Mouse (Mus musculus) heart, embryonic 10.5 days (tissue): ENCODE results near the gene Zdhhc1. TPM values are rescaled to one million over a fixed set of nuclear protein-coding genes. Genes with fewer than 3 reads are reported as not detected.

Experiments
- DNase-seq: peaks from one replicate; pipeline ENCODE4 v3.0.0-alpha.2; 2017; ENCODE audit warnings: low spot score
- H3K27ac ChIP-seq: fragments of 300-500 bp; sonication (generic); 2 replicates; pipeline ENCODE4 v1.5.1; 2016; ENCODE audit warnings: mild to moderate bottlenecking
- H3K27me3 ChIP-seq: fragments of 300-500 bp; sonication (generic); 2 replicates; pipeline ENCODE4 v1.6.1; 2016; ENCODE audit warnings: mild to moderate bottlenecking; ENCODE audit not compliant: poor library complexity, insufficient read depth, severe bottlenecking
- H3K36me3 ChIP-seq: fragments of 300-500 bp; sonication (generic); 2 replicates; pipeline ENCODE4 v1.6.1; 2016; ENCODE audit warnings: mild to moderate bottlenecking, moderate library complexity
- H3K4me1 ChIP-seq: fragments of 300-500 bp; sonication (generic); 2 replicates; pipeline ENCODE4 v1.6.1; 2016; ENCODE audit warnings: mild to moderate bottlenecking
- H3K4me3 ChIP-seq: fragments of 300-500 bp; sonication (generic); 2 replicates; pipeline ENCODE4 v1.5.1; 2016; ENCODE audit warnings: mild to moderate bottlenecking, moderate library complexity
- H3K9me3 ChIP-seq: fragments of 300-500 bp; sonication (generic); 2 replicates; pipeline ENCODE4 v1.6.1; 2016; ENCODE audit warnings: mild to moderate bottlenecking, moderate library complexity
- WGBS: fragments of 180-500 bp; shearing (Covaris S2); methylation state at CpG from one replicate; pipeline ENCODE4 v1.1.7; 2016; 5-methylcytosine and 5-hydroxymethylcytosine counted together
- polyA plus RNA-seq: library from polyadenylated mRNA; unstranded; fragments of >200 nt; fragmentation: Nextera tagmentation; extraction: Ambion mirVana; gene quantifications from 2 replicates; pipeline ENCODE4 v1.2.1, GENCODE M21; 2016

The Zdhhc1 gene
- polyA plus RNA-seq, 1 experiment from 2014 or later, result 21.6 TPM

- Histone ChIP-seq H3K27ac (peak overlapping the region; percentile 43; the same call in 1 of the 2 replicates), H3K9me3 (no peaks in the 10 kb centered on the region), H3K27me3 (peaks cover 53% of the 10 kb centered on the region), H3K36me3 (0 out of 2 replicates have a peak, but pooled peaks cover 11% of the 10 kb centered on the region), H3K4me1 (peaks cover 70% of the 10 kb centered on the region), H3K4me3 (0 out of 2 replicates have a peak overlapping the region, but pooled peaks have one; percentile 27)
- 11% methylated on average over 23 of the region's 23 CpGs for WGBS
- no peak for DNase-seq
Observed at GRCm38 (mm10) chr8:105472414-105472932, 24.2 kb downstream of the Zdhhc1 start.

DNA sequence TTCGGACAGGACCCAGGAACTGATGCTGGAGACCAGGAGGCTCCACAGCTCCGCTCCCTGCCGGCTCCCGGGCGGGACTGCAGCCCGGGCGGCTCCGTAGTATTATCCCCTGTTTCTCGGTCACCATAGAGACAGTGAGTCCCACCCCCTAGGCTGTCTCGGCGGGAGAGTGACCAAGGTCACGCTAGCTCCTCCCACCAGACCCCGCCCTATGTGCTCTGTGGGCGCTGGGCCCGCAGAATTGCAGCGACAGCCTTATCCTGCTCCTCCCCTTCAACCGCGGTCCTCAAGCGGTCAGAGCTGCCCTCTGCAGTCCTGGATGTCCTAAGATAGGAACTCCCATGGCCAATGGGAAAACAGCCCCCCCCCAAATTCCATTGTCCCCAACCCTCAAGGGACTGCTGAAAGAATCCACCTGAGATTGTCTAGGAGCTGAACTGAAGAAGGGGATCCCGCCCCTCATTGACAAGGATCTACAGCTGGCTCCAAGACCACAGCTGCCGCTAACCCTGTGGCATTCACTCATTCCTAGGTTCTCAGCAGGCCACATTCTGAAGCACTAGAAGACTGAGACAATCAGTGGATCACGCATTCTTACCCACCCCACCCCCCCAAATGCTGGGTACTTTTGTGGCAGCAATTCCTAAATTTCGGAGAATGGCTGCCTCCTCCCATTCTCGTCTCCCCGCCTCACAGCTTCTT, 25.2 kb downstream of the Zdhhc1 start, which contains the start of gene Tppp3:
Tppp3 (minus strand) TSS at position 213 of the 702 bp plus-strand sequence.
- Histone ChIP-seq H3K27me3 (peaks cover 56% of the 10 kb centered on the region), H3K4me3 (peak within 1 kb of the TSS; percentile 47), H3K27ac (peak within 1 kb of the TSS; percentile 43), H3K9me3 (no peaks in the 10 kb centered on the region), H3K36me3 (0 out of 2 replicates have a peak, but pooled peaks cover 12% of the 10 kb centered on the region), H3K4me1 (peaks cover 61% of the 10 kb centered on the region)
- DNase-seq, result peak; percentile 98
- 3% methylated on average over 25 of the region's 25 CpGs for WGBS

GRCm38 (mm10) chr8:105470681-105471313, 25.9 kb downstream of the Zdhhc1 start:
- peaks cover 61% of the 10 kb centered on the region for H3K4me1 ChIP-seq
- H3K27ac ChIP-seq, result peak overlapping the region; percentile 11; the same call in 1 of the 2 replicates
- WGBS, result 23% methylated on average over 11 of the region's 11 CpGs
- H3K36me3 ChIP-seq, result 0 out of 2 replicates have a peak, but pooled peaks cover 9% of the 10 kb centered on the region
- no peak for DNase-seq
- peak overlapping the region; percentile 47 for H3K4me3 ChIP-seq
- H3K9me3 ChIP-seq, result no peaks in the 10 kb centered on the region
- peaks cover 56% of the 10 kb centered on the region for H3K27me3 ChIP-seq

DNA sequence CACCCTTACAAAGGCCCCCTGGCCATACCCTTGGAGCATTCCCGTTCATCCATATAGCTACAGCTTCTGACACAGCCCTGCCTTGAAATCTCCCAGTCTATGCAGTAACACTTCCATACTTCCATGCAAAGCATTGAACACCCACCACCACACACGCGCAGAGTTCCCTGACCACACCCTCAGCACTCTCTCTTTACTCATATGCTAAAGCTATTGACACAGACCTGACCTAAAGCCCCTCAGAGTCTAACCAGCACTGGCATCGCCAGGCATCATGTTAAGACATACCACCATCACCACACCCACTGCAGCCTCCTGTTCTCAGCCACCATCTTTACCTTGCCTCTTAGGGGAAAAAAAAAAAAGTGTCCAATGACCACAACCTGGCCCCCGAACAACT, 26.4 kb downstream of the Zdhhc1 start:
- H3K27me3 ChIP-seq, result peaks cover 53% of the 10 kb centered on the region
- H3K27ac ChIP-seq, result no peak overlapping the region
- H3K9me3 ChIP-seq, result no peaks in the 10 kb centered on the region
- DNase-seq, result no peak
- peak overlapping the region; percentile 47; the same call in 1 of the 2 replicates for H3K4me3 ChIP-seq
- 77% methylated on average over 5 of the region's 5 CpGs for WGBS
- 0 out of 2 replicates have a peak, but pooled peaks cover 8% of the 10 kb centered on the region for H3K36me3 ChIP-seq
- H3K4me1 ChIP-seq, result peaks cover 58% of the 10 kb centered on the region

GRCm38 (mm10) chr8:105469816-105470215, 26.9 kb downstream of the Zdhhc1 start:
- Histone ChIP-seq H3K4me3 (no peak overlapping the region), H3K4me1 (peaks cover 58% of the 10 kb centered on the region), H3K36me3 (0 out of 2 replicates have a peak, but pooled peaks cover 5% of the 10 kb centered on the region), H3K27ac (no peak overlapping the region), H3K9me3 (no peaks in the 10 kb centered on the region), H3K27me3 (peaks cover 49% of the 10 kb centered on the region)
- no peak for DNase-seq
- 89% methylated on average over 5 of the region's 5 CpGs for WGBS

GRCm38 (mm10) chr8:105469041-105469695, 27.5 kb downstream of the Zdhhc1 start:
- 0 out of 2 replicates have a peak, but pooled peaks cover 5% of the 10 kb centered on the region for H3K36me3 ChIP-seq
- no peak for DNase-seq
- H3K4me1 ChIP-seq, result peaks cover 54% of the 10 kb centered on the region
- H3K27ac ChIP-seq, result 0 out of 2 replicates have a peak overlapping the region, but pooled peaks have one; percentile 56
- H3K4me3 ChIP-seq, result no peak overlapping the region
- peaks cover 48% of the 10 kb centered on the region for H3K27me3 ChIP-seq
- WGBS, result 44% methylated on average over 6 of the region's 6 CpGs
- no peaks in the 10 kb centered on the region for H3K9me3 ChIP-seq

- DNase-seq, result no peak
- 84% methylated on average over 27 of the region's 27 CpGs for WGBS
- no peak overlapping the region for H3K4me3 ChIP-seq
- H3K4me1 ChIP-seq, result peaks cover 45% of the 10 kb centered on the region
- no peaks in the 10 kb centered on the region for H3K9me3 ChIP-seq
- H3K27ac ChIP-seq, result no peak overlapping the region
- peaks cover 37% of the 10 kb centered on the region for H3K27me3 ChIP-seq
- 0 out of 2 replicates have a peak, but pooled peaks cover 5% of the 10 kb centered on the region for H3K36me3 ChIP-seq
Observed at GRCm38 (mm10) chr8:105468002-105468720, 28.5 kb downstream of the Zdhhc1 start.

- Histone ChIP-seq H3K27ac (no peak overlapping the region; the same call in 1 of the 2 replicates), H3K36me3 (0 out of 2 replicates have a peak, but pooled peaks cover 5% of the 10 kb centered on the region), H3K4me3 (no peak overlapping the region), H3K27me3 (peaks cover 31% of the 10 kb centered on the region; the same call in 1 of the 2 replicates), H3K9me3 (no peaks in the 10 kb centered on the region), H3K4me1 (peaks cover 39% of the 10 kb centered on the region)
- 88% methylated on average over 10 of the region's 10 CpGs for WGBS
- no peak for DNase-seq
Observed at GRCm38 (mm10) chr8:105467396-105467985, 29.2 kb downstream of the Zdhhc1 start.

DNA sequence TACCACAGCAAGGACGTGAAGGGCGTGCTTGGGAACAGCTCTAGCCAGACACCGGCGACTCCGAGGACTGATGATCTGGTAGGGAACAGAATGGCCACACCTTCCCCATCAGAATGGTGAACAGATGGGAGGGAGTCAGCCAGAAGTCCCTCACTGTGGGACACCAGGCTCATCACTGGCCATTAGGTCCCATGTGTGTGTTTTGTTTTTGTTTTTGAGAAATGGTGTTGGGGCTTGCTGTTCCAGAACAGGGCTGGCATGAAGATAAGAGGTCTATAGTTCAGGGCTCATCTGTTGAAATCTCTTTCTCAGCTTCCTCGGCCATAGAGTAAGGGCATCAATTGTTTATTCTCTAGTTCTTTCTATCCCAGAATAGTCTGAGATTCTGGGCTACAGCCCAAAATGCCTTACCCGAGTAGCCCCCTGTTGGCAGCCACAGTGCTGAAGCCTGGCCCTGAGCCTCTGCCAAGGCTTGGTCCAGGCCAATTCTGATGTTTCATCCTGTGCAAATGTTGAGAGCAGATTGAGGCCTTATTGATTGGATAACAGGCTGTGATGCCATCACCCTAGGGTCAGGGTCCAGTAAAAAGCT, 29.9 kb downstream of the Zdhhc1 start:
- H3K27ac ChIP-seq, result no peak overlapping the region; the same call in 1 of the 2 replicates
- WGBS, result 66% methylated on average over 7 of the region's 7 CpGs
- no peak for DNase-seq
- H3K4me3 ChIP-seq, result no peak overlapping the region
- peaks cover 35% of the 10 kb centered on the region for H3K4me1 ChIP-seq
- H3K9me3 ChIP-seq, result no peaks in the 10 kb centered on the region
- peaks cover 24% of the 10 kb centered on the region; the same call in 1 of the 2 replicates for H3K27me3 ChIP-seq
- 0 out of 2 replicates have a peak, but pooled peaks cover 5% of the 10 kb centered on the region for H3K36me3 ChIP-seq

GRCm38 (mm10) chr8:105466246-105466645, 30.5 kb downstream of the Zdhhc1 start:
- DNase-seq, result no peak
- H3K27me3 ChIP-seq, result peaks cover 24% of the 10 kb centered on the region; the same call in 1 of the 2 replicates
- WGBS, result 78% methylated on average over 6 of the region's 6 CpGs
- no peaks in the 10 kb centered on the region for H3K9me3 ChIP-seq
- no peak overlapping the region for H3K27ac ChIP-seq
- H3K36me3 ChIP-seq, result 0 out of 2 replicates have a peak, but pooled peaks cover 5% of the 10 kb centered on the region
- H3K4me1 ChIP-seq, result peaks cover 30% of the 10 kb centered on the region
- no peak overlapping the region for H3K4me3 ChIP-seq

DNA sequence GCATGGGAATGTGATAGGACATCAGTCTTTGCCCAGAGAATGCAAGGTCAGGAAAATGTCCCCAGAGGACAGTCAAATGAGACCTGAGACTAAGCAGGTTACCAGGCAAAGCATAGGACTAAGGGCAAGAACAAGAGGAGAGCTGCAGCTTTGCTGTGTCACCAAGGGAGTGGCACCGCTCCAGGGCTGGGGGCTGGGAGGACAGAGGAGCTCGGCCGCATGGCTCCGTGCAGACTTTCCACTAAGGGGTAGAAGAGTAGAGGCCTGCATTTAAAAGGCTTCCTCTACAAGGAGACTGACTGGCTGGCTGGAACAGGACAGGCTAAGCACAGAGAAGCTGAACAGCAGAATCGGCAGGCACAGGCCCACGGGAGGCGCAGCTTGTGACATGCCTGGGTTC, 32.1 kb downstream of the Zdhhc1 start:
- no peak overlapping the region for H3K27ac ChIP-seq
- no peaks in the 10 kb centered on the region for H3K9me3 ChIP-seq
- no peak for DNase-seq
- H3K27me3 ChIP-seq, result peaks cover 18% of the 10 kb centered on the region; the same call in 1 of the 2 replicates
- 0 out of 2 replicates have a peak, but pooled peaks cover 5% of the 10 kb centered on the region for H3K36me3 ChIP-seq
- H3K4me3 ChIP-seq, result no peak overlapping the region
- peaks cover 16% of the 10 kb centered on the region for H3K4me1 ChIP-seq
- WGBS, result 58% methylated on average over 7 of the region's 7 CpGs
